Mouse (Mus musculus): Measurements from ENCODE around the gene Sorbs1.

GRCm38 (mm10) chr19:40318511-40318910 lies 195.1 kb downstream of the Sorbs1 start:
- TF ChIP-seq CTCF (IDR thresholded peaks at IDR 0.05; ENCODE audit: low read depth) (no peak), EP300 (IDR thresholded peaks at IDR 0.05; ENCODE audit: low read depth) (no peak)
